Mouse (Mus musculus) myocyte (in vitro differentiated cells): Measurements from ENCODE around the gene Slamf8.

ENCODE experiments used
- CEBPB ChIP-seq: IDR thresholded peaks from 2 replicates; pipeline ENCODE4 v1.6.1; 2011; ENCODE audit warnings: mild to moderate bottlenecking, moderate library complexity; ENCODE audit not compliant: poor library complexity, insufficient read depth, severe bottlenecking
- MAX ChIP-seq: IDR thresholded peaks from one replicate; pipeline ENCODE4 v1.6.1; 2011; ENCODE audit warnings: low read depth, mild to moderate bottlenecking, control low read depth
- MYOG ChIP-seq, 3 experiments: IDR thresholded peaks; one replicate each; pipeline ENCODE4 v1.6.1; 2011; ENCODE audit warnings: control low read depth in 2 of 3, low read depth in 2 of 3, mild to moderate bottlenecking in 2 of 3; ENCODE audit not compliant: insufficient read length in 2 of 3, control insufficient read depth in 1 of 3, insufficient read depth in 1 of 3
- POLR2A ChIP-seq: IDR thresholded peaks from one replicate; pipeline ENCODE4 v1.6.1; 2011; ENCODE audit warnings: low read depth, mild to moderate bottlenecking, control low read depth, moderate library complexity; ENCODE audit not compliant: insufficient read length
- POLR2AphosphoS2 ChIP-seq: IDR thresholded peaks from one replicate; pipeline ENCODE4 v1.6.1; 2011; ENCODE audit warnings: low read depth, control low read depth; ENCODE audit not compliant: insufficient read length
- REST ChIP-seq: IDR thresholded peaks from one replicate; pipeline ENCODE4 v1.6.1; 2011; ENCODE audit warnings: mild to moderate bottlenecking, control low read depth, moderate library complexity; ENCODE audit not compliant: insufficient read depth, insufficient read length
- SRF ChIP-seq: IDR thresholded peaks from one replicate; pipeline ENCODE4 v1.6.1; 2011; ENCODE audit warnings: low read depth; ENCODE audit not compliant: control insufficient read depth, insufficient read length
- TCF12 ChIP-seq: IDR thresholded peaks from one replicate; pipeline ENCODE4 v1.6.1; 2011; ENCODE audit warnings: mild to moderate bottlenecking, control low read depth; ENCODE audit not compliant: poor library complexity, insufficient read depth, severe bottlenecking
- USF1 ChIP-seq: IDR thresholded peaks from one replicate; pipeline ENCODE4 v1.6.1; 2011; ENCODE audit warnings: low read depth, mild to moderate bottlenecking, control low read depth, moderate library complexity

- TF ChIP-seq POLR2A (no peak), TCF12 (no peak), MYOG (IDR thresholded peaks at IDR 0.05; ENCODE audit: control insufficient read depth in 1 of 3, insufficient read depth in 1 of 3, insufficient read length in 2 of 3, low read depth in 2 of 3) (no peak), CEBPB (no peak), MAX (no peak), REST (no peak), SRF (no peak), USF1 (no peak), POLR2AphosphoS2 (no peak)
Observed at GRCm38 (mm10) chr1:172550551-172550951, 39.8 kb downstream of the Slamf8 start.
